In the genomic region with DNA sequence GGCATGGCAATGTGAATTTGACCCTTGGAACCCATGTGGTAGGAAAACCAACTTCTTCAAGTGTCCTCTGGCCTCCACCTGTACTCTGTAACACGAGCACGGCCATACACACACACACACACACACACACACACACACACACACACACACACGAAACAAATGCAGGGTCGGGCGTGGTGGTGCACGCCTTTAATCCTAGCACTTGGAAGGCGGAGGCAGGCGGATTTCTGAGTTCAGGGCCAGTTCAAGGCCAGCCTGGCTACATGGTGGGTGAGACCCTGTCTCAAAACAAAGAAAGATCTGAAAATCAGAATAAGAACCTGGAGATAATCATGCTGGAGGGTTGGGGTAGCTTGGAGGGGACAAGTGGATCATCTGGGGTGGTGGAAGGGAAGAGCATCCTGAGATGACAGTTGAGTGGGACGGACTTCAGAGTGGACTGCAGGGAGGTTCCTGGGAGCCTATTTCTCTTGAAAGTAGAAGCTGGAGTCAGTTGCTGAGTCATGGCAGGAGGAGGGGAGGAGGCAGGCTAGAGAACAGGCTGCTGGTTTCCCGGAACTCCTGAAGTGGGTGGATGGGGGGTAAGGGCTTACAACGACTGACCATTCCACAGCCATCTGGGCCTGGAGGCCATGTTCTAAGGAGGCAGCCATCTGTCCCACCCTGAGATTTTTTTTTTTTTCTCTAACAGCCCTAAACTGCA, we compare ENCODE assay signal across 13 mouse cellular contexts. TPM values are rescaled to one million over a fixed set of nuclear protein-coding genes. Genes with fewer than 3 reads are reported as not detected.
DNase-seq lines count a peak whose midpoint lies in the region; ATAC-seq and TF ChIP-seq lines count a peak whose summit lies in the region.
"Had no signal": no experiment of that assay in that cellular context is flagged by ENCODE, and none has a peak within 500 bp of the region (broad histone marks: within the 10 kb centered on the region; RNA-seq: fewer than 3 reads in every experiment).

No protein-coding gene starts in this region.

- peak; percentile 78 for ATAC-seq in liver, embryonic 11.5 days (replicated peaks; ENCODE audit: low FRiP score)

- WGBS in liver, embryonic 11.5 days, result 65% methylated on average over 11 of the region's 11 CpGs
- WGBS in cerebellum, adult 2 months, result 81% methylated on average over 11 of the region's 11 CpGs

- no peaks in the 10 kb centered on the region for H3K9me3 ChIP-seq in liver, embryonic 11.5 days (ENCODE audit: control insufficient read depth, low read length)
- H3K9me3 ChIP-seq: embryonic facial prominence, embryonic 15.5 days; limb, embryonic 13.5 days had no signal

- TF ChIP-seq CTCF in cerebellum, adult 2 months (IDR thresholded peaks at IDR 0.05; ENCODE audit: borderline replicate concordance, insufficient read depth, low read depth, low read length), result no peak

- H3K4me1 ChIP-seq in liver, embryonic 11.5 days (replicated peaks; ENCODE audit: control insufficient read depth, insufficient read depth, low read length), result peaks cover 10% of the 10 kb centered on the region
- peaks cover 2% of the 10 kb centered on the region; the same call in 1 of the 2 replicates for H3K4me1 ChIP-seq in cerebellum, adult 2 months (ENCODE audit: control insufficient read depth, insufficient read depth, low read length)

- H3K27ac ChIP-seq in liver, embryonic 11.5 days (ENCODE audit: low read depth, low read length), result peak overlapping the region; percentile 10
- no peak overlapping the region for H3K27ac ChIP-seq in cerebellum, adult 2 months (ENCODE audit: insufficient read depth, low read length)
- H3K27ac ChIP-seq: embryonic facial prominence, embryonic 15.5 days; limb, embryonic 13.5 days had no signal

- no peak for TF ChIP-seq POLR2A in cerebellum, adult 2 months (IDR thresholded peaks at IDR 0.05; ENCODE audit: borderline replicate concordance, insufficient read depth, low read length)

- H3K4me2 ChIP-seq in liver, embryonic 11.5 days, result no peak overlapping the region
- H3K4me2 ChIP-seq: embryonic facial prominence, embryonic 15.5 days; limb, embryonic 13.5 days had no signal

- H3K9ac ChIP-seq in liver, embryonic 11.5 days (ENCODE audit: low read depth, low read length), result peak overlapping the region; percentile 13; the same call in 1 of the 2 replicates
- H3K9ac ChIP-seq: embryonic facial prominence, embryonic 15.5 days; limb, embryonic 13.5 days had no signal

- peak; percentile 70 for DNase-seq in adrenal gland, adult 2 months
- no peak for DNase-seq in adrenal gland, adult 18-20 months (ENCODE audit: low spot score in 2 of 2)
- DNase-seq in urinary bladder, postnatal 14 days (ENCODE audit: low spot score), result peak; percentile 22
- no peak for DNase-seq in urinary bladder, adult 2 months (ENCODE audit: low spot score)
- peak; percentile 44 for DNase-seq in liver, embryonic 11.5 days (ENCODE audit: low spot score)
- DNase-seq in cerebellum, adult 2 months, result no peak
- no peak for DNase-seq in embryo, embryonic 10.5 days (ENCODE audit: low spot score)
- no peak for DNase-seq in layer of hippocampus, adult 9-10 months (ENCODE audit: low spot score)
- DNase-seq: B cell, adult 2 months; spleen, adult 18-20 months had no signal

- H3K36me3 ChIP-seq in liver, embryonic 11.5 days (ENCODE audit: control insufficient read depth, insufficient read depth, low read length), result no peaks in the 10 kb centered on the region
- H3K36me3 ChIP-seq: embryonic facial prominence, embryonic 15.5 days; limb, embryonic 13.5 days had no signal

- H3K27me3 ChIP-seq in liver, embryonic 11.5 days (replicated peaks; ENCODE audit: control insufficient read depth, insufficient read depth, low read length), result no peaks in the 10 kb centered on the region
- H3K27me3 ChIP-seq in cerebellum, adult 2 months (ENCODE audit: control insufficient read depth, insufficient read depth, low read length), result no peaks in the 10 kb centered on the region
- H3K27me3 ChIP-seq: embryonic facial prominence, embryonic 15.5 days; limb, embryonic 13.5 days had no signal

- H3K4me3 ChIP-seq in liver, embryonic 11.5 days (ENCODE audit: low read depth, low read length), result no peak overlapping the region
- no peak overlapping the region for H3K4me3 ChIP-seq in cerebellum, adult 2 months (replicated peaks; ENCODE audit: insufficient read depth, low read depth, low read length)
- H3K4me3 ChIP-seq: embryonic facial prominence, embryonic 15.5 days; limb, embryonic 13.5 days had no signal

RNA-seq across cellular contexts. Expression of gene Ywhag, which starts 16.4 kb away (rescaled TPM):
- total RNA-seq in adrenal gland, adult 2 months (2021), result 100 to 1,000 TPM; 563 to 611 TPM
- 227 and 268 TPM in 2 replicates for polyA plus RNA-seq in adrenal gland, adult 2 months (2012; rRNA removed)
- 100 to 1,000 TPM; 665 to 853 TPM for total RNA-seq in adrenal gland, adult 18-20 months (2021)
- polyA plus RNA-seq in urinary bladder, adult 2 months (2012; rRNA removed), result 54.0 and 76.6 TPM in 2 replicates
- 97.3 and 99.8 TPM in 2 replicates for polyA plus RNA-seq in liver, embryonic 11.5 days (2014; fragmentation: Nextera tagmentation; extraction: Ambion mirVana)
- 445 and 493 TPM in 2 replicates for polyA plus RNA-seq in cerebellum, adult 2 months (2012; rRNA removed)

RNA-seq across cellular contexts. Expression of gene Ssc4d, which starts 23.5 kb away (rescaled TPM):
- total RNA-seq in adrenal gland, adult 2 months (2021), result 1 to 10 TPM; 2.8 to 3.1 TPM
- polyA plus RNA-seq in adrenal gland, adult 2 months (2012; rRNA removed), result 4.3 and 11.1 TPM in 2 replicates
- 1 to 10 TPM; 3.3 to 4.3 TPM for total RNA-seq in adrenal gland, adult 18-20 months (2021)
- polyA plus RNA-seq in urinary bladder, adult 2 months (2012; rRNA removed), result 3.4 and 4.2 TPM in 2 replicates
- 3.0 and 3.1 TPM in 2 replicates for polyA plus RNA-seq in liver, embryonic 11.5 days (2014; fragmentation: Nextera tagmentation; extraction: Ambion mirVana)
- 3.3 and 4.1 TPM in 2 replicates for polyA plus RNA-seq in cerebellum, adult 2 months (2012; rRNA removed)

RNA-seq across cellular contexts. Expression of gene Zp3, which starts 29.0 kb away (rescaled TPM):
- total RNA-seq in adrenal gland, adult 2 months (2021), result not detected
- polyA plus RNA-seq in adrenal gland, adult 2 months (2012; rRNA removed), result not detected in 2 replicates
- not detected for total RNA-seq in adrenal gland, adult 18-20 months (2021)
- polyA plus RNA-seq in urinary bladder, adult 2 months (2012; rRNA removed), result not detected in 2 replicates
- polyA plus RNA-seq in liver, embryonic 11.5 days (2014; fragmentation: Nextera tagmentation; extraction: Ambion mirVana), result not detected in 2 replicates
- polyA plus RNA-seq in cerebellum, adult 2 months (2012; rRNA removed), result 0.23 and 0.33 TPM in 2 replicates
- polyA plus RNA-seq: large intestine, adult 2 months had no signal

RNA-seq across cellular contexts. Expression of gene Dtx2, which starts 43.7 kb away (rescaled TPM):
- total RNA-seq in adrenal gland, adult 2 months (2021), result 10 to 100 TPM; 13.6 to 19.0 TPM
- polyA plus RNA-seq in adrenal gland, adult 2 months (2012; rRNA removed), result 30.1 and 34.3 TPM in 2 replicates
- total RNA-seq in adrenal gland, adult 18-20 months (2021), result 10 to 100 TPM; 12.8 to 18.7 TPM
- polyA plus RNA-seq in urinary bladder, adult 2 months (2012; rRNA removed), result 16.8 and 17.3 TPM in 2 replicates
- polyA plus RNA-seq in liver, embryonic 11.5 days (2014; fragmentation: Nextera tagmentation; extraction: Ambion mirVana), result 20.0 and 20.3 TPM in 2 replicates
- polyA plus RNA-seq in cerebellum, adult 2 months (2012; rRNA removed), result 9.2 and 10.1 TPM in 2 replicates

Comparison
In these comparisons a context has a peak if more than half of its experiments do, and no peak if none do; other contexts are left out.
1. DNase-seq: peak in adrenal gland, adult 2 months (single experiment), urinary bladder, postnatal 14 days (single experiment) and liver, embryonic 11.5 days (single experiment); none in adrenal gland, adult 18-20 months (0 of 2), urinary bladder, adult 2 months (single experiment), cerebellum, adult 2 months (0 of 2), embryo, embryonic 10.5 days (single experiment) and layer of hippocampus, adult 9-10 months (single experiment).